Mouse (Mus musculus) cerebellum, adult 18-20 months (tissue): Measurements from ENCODE around the gene Oog1.
"Not testable (repeated sequence)": the region's sequence is repeated elsewhere in the genome, so short reads cannot be mapped to it uniquely, and the experiment has no call there.

Experiments
- DNase-seq, 2 experiments: peaks; one replicate each; pipeline ENCODE4 v3.0.0; 2021

Oog1 gene

GRCm38 (mm10) chr12:87602388-87602787 is at the start of gene Oog1:
Oog1 (plus strand) TSS chr12:87602688.
- DNase-seq: not testable (repeated sequence)

GRCm38 (mm10) chr12:87601388-87601787 is 1.1 kb upstream of the Oog1 start:
- DNase-seq: not testable (repeated sequence)

DNA sequence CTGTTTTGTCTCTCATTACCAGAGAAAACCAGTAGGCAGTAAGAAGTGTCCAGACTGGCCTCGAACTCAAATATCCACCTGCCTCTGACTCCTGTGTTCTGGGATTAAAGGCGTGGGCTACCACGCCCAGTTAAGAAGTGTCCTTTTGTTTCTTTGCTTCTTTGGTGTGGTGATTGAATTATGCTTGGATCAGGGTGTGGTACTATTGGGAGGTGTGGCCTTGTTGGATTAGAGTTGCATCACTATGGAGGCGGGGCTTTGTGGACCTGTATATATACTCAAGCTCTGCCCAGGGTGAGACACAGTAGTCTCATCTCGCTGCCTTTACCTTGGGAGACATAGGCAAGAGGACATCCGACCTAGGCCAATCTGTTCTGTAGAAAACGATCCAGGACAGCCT is 16.1 kb downstream of the Oog1 start, which contains the start of gene Gm4027:
Gm4027 (plus strand) TSS at position 301 of the 400 bp plus-strand sequence.
- not testable (repeated sequence) for DNase-seq

DNA sequence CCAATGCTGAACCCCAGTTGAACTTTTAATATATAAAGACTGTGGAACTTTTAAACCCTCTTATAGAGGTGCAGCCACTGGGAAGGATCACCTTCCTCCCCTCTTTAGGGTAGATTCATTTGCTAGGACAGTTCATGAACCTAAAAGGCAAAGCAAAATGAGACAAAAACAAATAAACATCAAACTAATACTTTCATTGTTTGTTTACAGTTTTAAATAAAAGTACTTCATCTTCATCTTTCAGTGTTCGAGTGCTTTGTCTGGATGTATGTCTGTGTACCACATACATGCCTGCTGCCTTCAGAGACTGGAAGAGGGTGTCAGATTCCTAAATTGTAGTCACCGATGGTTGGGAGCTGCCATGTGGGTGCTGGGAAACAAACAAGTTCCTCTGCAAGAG is 42.0 kb downstream of the Oog1 start, which contains the start of gene Gm16381:
Gm16381 (minus strand) TSS at position 101 of the 400 bp plus-strand sequence.
- not testable (repeated sequence) for DNase-seq

- not testable (repeated sequence) for DNase-seq
Measured at GRCm38 (mm10) chr12:87652916-87653703, 50.6 kb downstream of the Oog1 start.
